Mouse (Mus musculus) kidney, adult 2 months (tissue): ENCODE measurements around the gene Zfp873.
"Not testable (repeated sequence)": the region's sequence is repeated elsewhere in the genome, so short reads cannot be mapped to it uniquely, and the experiment has no call there.

Experiments used
- CTCF ChIP-seq: fragments of 200-500 bp; conservative IDR thresholded peaks from 2 replicates; pipeline ENCODE4 v1.5.1; 2011; ENCODE audit warnings: low read depth, mild to moderate bottlenecking, control low read depth, low read length, moderate library complexity, mixed read lengths; ENCODE audit not compliant: insufficient read depth, insufficient read length
- POLR2A ChIP-seq: fragments of 200-500 bp; IDR thresholded peaks from one replicate; pipeline ENCODE4 v1.6.1; 2011; ENCODE audit warnings: low read depth, low read length, control low read depth

GRCm38 (mm10) chr10:82004822-82005221, 43.1 kb upstream of the Zfp873 start:
- TF ChIP-seq CTCF, POLR2A: not testable (repeated sequence)
